Mouse (Mus musculus): ENCODE results near the gene Mrgprb5.
A peak's percentile ranks its signal among the peaks of the same experiment; 100 is the strongest.
"Not testable (repeated sequence)": the region's sequence is repeated elsewhere in the genome, so short reads cannot be mapped to it uniquely, and the experiment has no call there.

Mrgprb5 gene

GRCm38 (mm10) chr7:48168919-48169318 lies at the start of gene Mrgprb5:
TSS of gene Mrgprb5 (minus strand) at chr7:48169019.
- no peak for DNase-seq

GRCm38 (mm10) chr7:48199188-48199587 lies 30.4 kb upstream of the Mrgprb5 start, which contains the start of gene Mrgprb4:
TSS of gene Mrgprb4 (minus strand) at chr7:48199288.
- no peak for DNase-seq

DNA sequence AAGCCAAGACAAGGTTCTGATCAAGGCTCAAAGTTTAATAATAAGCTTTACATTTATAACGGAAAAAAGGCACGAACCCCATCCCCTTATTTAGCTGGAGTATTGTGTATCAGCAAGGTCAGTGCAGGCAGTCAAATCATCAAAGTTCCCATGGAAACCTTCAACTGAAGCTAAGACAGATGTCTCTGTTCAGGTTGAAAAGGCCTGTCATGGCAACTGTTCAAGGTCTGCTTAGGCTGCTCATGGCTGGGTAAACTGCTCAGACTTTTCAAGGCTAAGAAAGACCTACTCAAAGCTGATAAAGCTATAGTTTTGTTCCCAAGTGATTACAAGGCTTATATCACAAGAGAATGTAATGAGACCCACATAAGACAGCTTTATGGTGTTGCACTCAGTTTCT lies 1.3 kb downstream of the Mrgprb5 start:
- DNase-seq: no peak

- peak; percentile 26 for DNase-seq
Measured at GRCm38 (mm10) chr7:48138248-48138702, 30.5 kb downstream of the Mrgprb5 start.

DNA sequence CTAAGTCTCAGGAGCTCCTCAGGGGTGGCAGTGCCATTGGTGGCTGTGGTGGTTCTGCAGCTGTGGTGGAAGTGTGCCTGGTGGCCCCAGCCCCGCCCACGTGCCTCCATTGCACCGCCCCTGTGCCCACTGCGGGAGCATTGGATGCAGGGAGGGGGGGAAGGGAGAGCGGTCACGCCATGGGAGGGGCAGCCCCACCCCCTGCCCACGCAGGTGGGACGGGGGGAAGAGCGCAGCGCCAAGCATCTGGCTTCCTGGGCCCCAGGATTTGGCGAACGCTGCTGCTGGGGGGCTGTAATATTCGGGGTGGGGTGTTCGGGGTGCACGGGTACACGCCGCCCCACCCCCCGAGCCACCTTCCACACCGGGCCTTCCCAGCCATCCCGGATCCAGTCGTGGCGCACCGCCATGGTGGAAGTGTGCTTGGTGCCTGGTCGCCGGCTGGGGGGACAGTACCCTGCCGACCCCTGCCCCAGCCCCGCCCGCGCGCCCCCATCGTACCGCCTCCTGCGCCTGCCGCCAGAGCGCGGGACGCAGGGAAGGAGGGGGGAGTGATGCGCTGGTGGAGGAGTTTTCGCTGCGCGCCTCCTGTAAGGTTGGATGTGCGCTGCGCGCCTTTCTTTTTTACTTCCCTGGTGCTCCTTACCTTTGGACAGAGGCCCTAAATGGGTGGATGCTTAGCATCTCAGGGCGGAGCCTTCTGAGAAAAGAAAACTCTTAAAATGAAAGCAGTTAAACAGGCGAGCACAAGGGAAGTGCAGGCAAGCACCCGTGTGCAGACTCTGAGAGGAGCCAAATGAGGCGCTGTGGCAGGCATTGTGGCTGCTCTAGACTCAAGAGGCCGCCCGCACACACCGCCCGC lies 31.4 kb downstream of the Mrgprb5 start:
- DNase-seq: peak; percentile 9

- no peak for DNase-seq
Measured at GRCm38 (mm10) chr7:48132674-48133073, 36.1 kb downstream of the Mrgprb5 start.

DNA sequence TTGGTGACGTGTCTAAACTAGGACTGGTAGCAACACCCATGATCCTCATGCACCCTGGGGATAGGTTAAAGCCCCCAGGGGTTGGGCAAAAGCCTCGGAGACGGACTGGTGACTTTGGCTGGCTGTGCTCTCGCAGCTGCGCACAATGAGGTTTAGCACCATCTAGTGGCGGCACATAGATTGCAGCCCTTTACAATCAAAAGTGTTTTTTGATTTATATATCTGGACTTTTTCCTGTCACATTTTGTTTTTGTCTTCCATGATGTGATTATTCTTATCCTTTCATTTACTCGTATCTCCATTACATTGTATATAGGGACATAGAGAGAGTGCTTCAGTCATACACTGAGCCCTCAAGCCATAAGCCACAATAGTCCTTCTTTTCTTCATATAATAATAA lies 36.6 kb downstream of the Mrgprb5 start:
- DNase-seq: peak; percentile 8

GRCm38 (mm10) chr7:48131820-48132219 lies 37.0 kb downstream of the Mrgprb5 start:
- not testable (repeated sequence) for DNase-seq

DNA sequence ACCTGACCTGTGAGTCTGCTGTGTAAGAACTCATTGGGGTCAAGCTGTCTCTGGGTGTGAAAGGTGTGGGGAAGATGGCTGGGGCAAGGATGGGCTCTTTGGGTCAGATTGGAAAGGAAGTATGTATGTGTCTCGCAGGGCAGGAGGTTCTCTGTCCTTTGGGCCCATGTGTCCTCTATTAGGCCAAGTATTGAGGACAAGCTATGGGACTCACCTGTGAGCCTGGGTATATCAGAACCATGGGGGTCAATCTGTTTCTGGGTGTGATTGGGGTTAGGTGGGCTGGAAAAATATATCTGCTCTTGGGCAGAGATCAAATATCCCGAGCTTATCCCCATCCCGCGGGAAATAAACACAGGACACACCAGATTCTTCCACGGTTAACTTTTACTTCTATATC lies 45.0 kb downstream of the Mrgprb5 start:
- DNase-seq: no peak
